Mouse (Mus musculus) skeletal muscle tissue, postnatal 0 days (tissue): ENCODE results near the gene Atrn. TPM values are rescaled to one million over a fixed set of nuclear protein-coding genes. Genes with fewer than 3 reads are reported as not detected.

Source experiments
- microRNA-seq, 2 experiments: library from miRNA; unstranded; fragments of <30 nt; microRNA quantifications; one replicate each; pipeline ENCODE4; 2016
- polyA plus RNA-seq: library from polyadenylated mRNA; unstranded; fragments of >200 nt; fragmentation: Nextera tagmentation; extraction: Ambion mirVana; gene quantifications from 2 replicates; pipeline ENCODE4 v1.2.1, GENCODE M21; 2015

Atrn gene
- 3.2 and 3.4 TPM in 2 replicates for polyA plus RNA-seq

GRCm38 (mm10) chr2:130905751-130906583 lies at the start of gene Atrn, which contains the start of gene 4930402H24Rik:
Atrn (plus strand) TSS chr2:130906495.
4930402H24Rik (minus strand) TSS chr2:130906406.

GRCm38 (mm10) chr2:131042988-131043387 lies 136.7 kb downstream of the Atrn start, which contains the start of gene Gfra4:
Gfra4 (minus strand) TSS chr2:131043088.

GRCm38 (mm10) chr2:131063404-131063864 lies 157.1 kb downstream of the Atrn start, which contains the start of gene Adam33:
Adam33 (minus strand) TSS chr2:131063814.

Small RNAs within 50 kb of the gene (microRNA-seq; reads per million reads assigned to microRNA genes)
- gene Mir6973b: 0 to 0.10 reads per million in 2 experiments

Other genes with a start within 250 kb of the Atrn start
- 66.1 and 77.7 TPM in 2 replicates for gene Ddrgk1, start 241.8 kb upstream of the Atrn start, polyA plus RNA-seq
- 42.9 and 49.6 TPM in 2 replicates for gene Itpa, start 238.9 kb upstream of the Atrn start, polyA plus RNA-seq
- 0.09 and 0.33 TPM in 2 replicates for gene Slc4a11, start 209.0 kb upstream of the Atrn start, polyA plus RNA-seq
- 12.2 and 12.5 TPM in 2 replicates for gene 4930402H24Rik, start 89 bp upstream of the Atrn start, polyA plus RNA-seq
- gene Gfra4, start 136.6 kb downstream of the Atrn start, polyA plus RNA-seq: 5.9 and 6.8 TPM in 2 replicates
- 27.3 and 30.0 TPM in 2 replicates for gene Adam33, start 157.3 kb downstream of the Atrn start, polyA plus RNA-seq
- gene Siglec1, start 180.3 kb downstream of the Atrn start, polyA plus RNA-seq: 1.5 and 2.1 TPM in 2 replicates
- gene Hspa12b, start 220.8 kb downstream of the Atrn start, polyA plus RNA-seq: 6.5 and 7.7 TPM in 2 replicates
- not detected in 2 replicates for gene Gm11037, start 227.0 kb downstream of the Atrn start, polyA plus RNA-seq